Mouse (Mus musculus) layer of hippocampus, adult 11-12 months (tissue): Measurements from ENCODE around the gene Tbc1d22a.

Experiments
- DNase-seq: peaks from one replicate; pipeline ENCODE4 v3.0.0; 2022; ENCODE audit warnings: low spot score

Tbc1d22a gene

GRCm38 (mm10) chr15:86507546-86507945 lies 293.3 kb downstream of the Tbc1d22a start:
- DNase-seq: no peak

- DNase-seq: no peak
These were observed 294.3 kb downstream of the Tbc1d22a start for GRCm38 (mm10) chr15:86508406-86509176.

DNA sequence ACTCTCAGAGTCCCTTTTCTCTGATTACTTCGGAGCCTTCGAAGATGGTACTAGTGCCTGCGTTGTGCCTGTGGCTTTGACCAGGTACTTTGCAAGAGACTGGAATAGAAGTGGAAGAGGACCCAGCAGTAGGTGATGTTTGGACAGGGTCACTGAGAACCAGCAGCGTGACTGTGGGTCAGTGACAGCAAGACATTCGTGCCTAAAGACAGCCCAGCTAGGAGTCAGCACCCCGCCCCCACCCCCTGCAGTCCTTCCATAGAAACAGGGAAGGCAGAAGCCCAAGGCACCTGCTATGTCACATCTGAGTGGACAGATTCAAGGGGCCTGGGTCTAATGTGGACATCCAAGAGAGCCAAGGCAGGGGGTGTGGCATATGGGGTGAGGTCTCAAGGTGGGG lies 295.3 kb downstream of the Tbc1d22a start:
- DNase-seq: no peak

DNA sequence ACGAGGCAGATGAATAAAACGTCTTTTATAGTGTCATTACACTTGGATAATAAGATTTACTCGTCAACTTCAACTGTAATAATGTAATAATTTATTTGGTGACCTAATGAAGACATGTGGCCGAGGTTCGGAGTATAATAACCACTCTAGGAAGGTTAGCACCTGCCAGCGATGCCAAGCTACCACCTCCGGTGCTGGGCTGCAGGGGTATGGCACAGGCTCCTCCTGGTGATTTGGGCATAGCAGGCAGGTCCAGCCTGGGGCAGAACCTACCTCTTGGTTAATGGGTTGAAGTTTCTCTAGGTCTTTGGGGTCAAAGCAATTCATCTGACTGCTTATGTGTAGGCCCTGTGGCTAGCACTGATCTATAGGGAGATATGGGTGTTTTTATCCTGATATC lies 296.9 kb downstream of the Tbc1d22a start:
- DNase-seq: no peak

DNA sequence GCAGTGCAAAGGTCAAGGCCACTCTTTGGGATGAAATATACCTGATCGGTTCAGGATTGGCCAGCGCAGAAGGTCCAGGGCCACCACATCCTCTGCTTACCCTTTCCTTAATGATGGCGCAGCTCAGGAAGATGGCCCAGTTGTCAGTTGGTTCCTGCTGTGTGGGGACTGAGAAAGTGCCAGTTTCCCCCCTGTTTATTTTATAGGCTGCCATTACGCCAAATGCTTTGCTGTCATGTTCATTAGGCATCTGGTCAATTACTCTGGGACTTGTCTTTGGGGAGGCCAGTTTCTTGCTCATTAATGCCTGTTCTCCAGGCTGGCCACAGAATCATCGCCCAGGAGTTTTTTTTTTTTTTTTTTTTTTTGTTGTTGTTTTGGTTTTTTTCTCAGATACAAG lies 299.1 kb downstream of the Tbc1d22a start:
- DNase-seq: no peak

DNA sequence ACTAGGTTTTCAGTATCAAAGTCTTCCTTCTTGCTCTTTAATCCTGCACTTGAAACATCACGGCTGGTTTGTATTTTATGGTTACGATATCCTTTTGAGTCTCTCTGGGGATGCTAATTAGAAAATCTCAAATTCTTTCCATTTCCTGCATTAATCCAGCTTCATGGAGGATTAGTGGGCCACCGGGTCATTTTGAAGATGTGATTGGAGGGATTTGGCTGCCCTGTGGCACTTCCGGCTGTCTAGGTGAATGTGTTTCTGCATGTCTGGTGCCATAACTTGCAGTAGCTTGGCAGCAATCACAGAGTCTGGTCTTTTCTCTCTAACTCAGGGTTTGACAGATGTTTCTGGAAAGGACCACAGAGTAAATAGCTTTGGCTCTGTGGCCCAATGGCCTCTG lies 305.9 kb downstream of the Tbc1d22a start:
- no peak for DNase-seq

GRCm38 (mm10) chr15:86535356-86535755 lies 321.1 kb downstream of the Tbc1d22a start:
- no peak for DNase-seq

DNA sequence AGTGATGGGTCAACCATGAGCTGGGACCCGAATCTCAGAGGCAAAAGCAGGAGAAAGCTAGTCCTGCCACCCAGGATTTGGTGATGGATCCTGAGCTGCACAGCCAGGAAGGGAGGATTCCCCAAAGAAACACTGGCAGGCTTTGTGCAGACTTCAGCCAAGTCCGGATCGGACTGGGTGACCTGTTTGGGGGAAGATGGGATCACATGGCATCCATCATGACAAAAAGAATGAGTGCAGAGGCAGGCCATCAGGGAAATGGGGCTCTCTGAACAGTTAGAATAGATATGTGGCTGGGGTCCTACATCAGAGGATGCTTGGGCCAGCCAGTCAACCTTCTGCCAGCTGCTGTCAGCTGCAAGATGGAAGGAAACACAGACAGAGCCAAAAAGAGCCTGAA lies 328.1 kb downstream of the Tbc1d22a start:
- no peak for DNase-seq

DNA sequence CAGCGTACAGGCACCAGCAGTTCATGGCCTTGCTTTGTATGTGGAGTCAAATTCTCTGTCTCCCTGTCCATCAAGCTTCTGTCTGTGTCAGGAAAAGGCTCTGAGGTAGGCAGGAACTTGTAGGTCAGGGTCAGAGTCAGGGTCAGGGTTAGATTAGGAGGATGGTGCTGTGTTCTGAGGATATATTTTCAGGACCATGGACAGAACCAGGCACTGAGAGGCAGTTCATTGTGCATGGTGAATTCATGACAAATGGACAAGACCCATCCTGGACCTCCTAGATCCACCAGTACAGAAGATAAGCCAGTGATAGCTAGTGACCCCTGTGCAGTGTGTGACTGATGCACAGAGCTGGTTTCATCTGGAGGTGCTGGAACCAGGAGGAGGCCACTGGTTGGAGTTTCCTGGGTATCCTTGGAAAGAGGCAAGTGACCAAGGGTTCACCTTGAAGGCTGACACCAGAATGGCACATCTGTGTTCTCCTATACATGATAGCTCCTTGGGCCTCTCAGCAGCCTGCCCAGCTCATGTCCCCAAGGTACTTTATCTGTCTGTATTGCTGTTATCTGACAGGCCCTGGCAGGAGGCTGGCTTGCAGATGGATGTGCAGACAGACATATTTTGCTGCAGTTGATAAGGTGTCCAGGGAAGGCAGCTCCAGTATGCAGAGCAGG lies 330.0 kb downstream of the Tbc1d22a start:
- no peak for DNase-seq
